Mouse (Mus musculus): ENCODE results near the gene Smap2. TPM values are rescaled to one million over a fixed set of nuclear protein-coding genes. Genes with fewer than 3 reads are reported as not detected.

Gene Smap2
- polyA plus RNA-seq, 1 experiment from 2014 or later = 40.1 TPM

DNA sequence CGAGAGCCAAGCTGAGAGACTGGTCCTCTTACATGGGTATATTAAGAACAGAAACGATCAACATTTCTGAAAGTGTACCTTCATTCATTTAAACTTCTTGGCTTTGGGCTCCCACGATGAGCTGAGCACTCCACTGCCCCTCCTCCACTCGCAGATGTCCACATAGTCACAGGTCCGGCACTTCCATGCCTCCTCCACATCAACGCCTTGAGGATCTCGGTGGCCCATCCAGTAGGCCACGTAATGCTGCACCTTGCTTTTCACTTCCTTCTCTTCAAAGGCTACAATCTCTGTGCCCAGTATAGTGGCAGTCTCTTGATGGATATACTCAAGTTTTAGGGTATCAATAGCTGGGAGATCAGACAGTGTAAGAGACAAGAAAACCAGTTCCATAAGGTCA is 95.6 kb downstream of the Smap2 start:
- no peak for ATAC-seq (replicated peaks)

More for the DNA sequence above, 95.6 kb downstream of the Smap2 start:
- H3K4me3 ChIP-seq = no peak overlapping the region
- H3K9ac ChIP-seq (replicated peaks) = no peak overlapping the region
- H3K4me1 ChIP-seq = peaks cover 18% of the 10 kb centered on the region
- H3K36me3 ChIP-seq = peaks cover 30% of the 10 kb centered on the region
- no peaks in the 10 kb centered on the region for H3K27me3 ChIP-seq
- peaks cover 14% of the 10 kb centered on the region; the same call in 1 of the 2 replicates for H3K9me3 ChIP-seq
- no peak overlapping the region for H3K27ac ChIP-seq (replicated peaks)
- H3K4me2 ChIP-seq (replicated peaks) = no peak overlapping the region
- WGBS = 97% methylated on average over 8 of the region's 8 CpGs

Small RNA genes lying within 50 kb of the gene (microRNA-seq; reads per million reads assigned to microRNA genes)
- 0.66 reads per million for gene Mir7015

Other genes starting within 250 kb of the Smap2 start
- 95.4 and 98.5 TPM in 2 replicates for gene Nfyc, start 185.7 kb downstream of the Smap2 start, polyA plus RNA-seq (2015; fragmentation: Nextera tagmentation; extraction: Ambion mirVana)
- gene Rims3, start 162.4 kb downstream of the Smap2 start, polyA plus RNA-seq (2015; fragmentation: Nextera tagmentation; extraction: Ambion mirVana) = 9.3 and 10.7 TPM in 2 replicates
- gene Exo5, start 92.2 kb downstream of the Smap2 start, polyA plus RNA-seq (2015; fragmentation: Nextera tagmentation; extraction: Ambion mirVana) = 43.4 and 46.3 TPM in 2 replicates
- 6.6 and 7.3 TPM in 2 replicates for gene Zfp69, start 65.5 kb downstream of the Smap2 start, polyA plus RNA-seq (2015; fragmentation: Nextera tagmentation; extraction: Ambion mirVana)
- gene Col9a2, start 22.1 kb upstream of the Smap2 start, polyA plus RNA-seq (2015; fragmentation: Nextera tagmentation; extraction: Ambion mirVana) = 3.2 and 5.9 TPM in 2 replicates
- gene Zmpste24, start 81.0 kb upstream of the Smap2 start, polyA plus RNA-seq (2015; fragmentation: Nextera tagmentation; extraction: Ambion mirVana) = 25.4 and 26.6 TPM in 2 replicates
- not detected in 2 replicates for gene Tmco2, start 92.0 kb upstream of the Smap2 start, polyA plus RNA-seq (2015; fragmentation: Nextera tagmentation; extraction: Ambion mirVana)
- 30.5 and 34.7 TPM in 2 replicates for gene Rlf, start 197.8 kb upstream of the Smap2 start, polyA plus RNA-seq (2015; fragmentation: Nextera tagmentation; extraction: Ambion mirVana)

Measured in forebrain, embryonic 15.5 days (tissue).